Mouse (Mus musculus): ENCODE measurements around the gene Cdh15. TPM values are rescaled to one million over a fixed set of nuclear protein-coding genes. Genes with fewer than 3 reads are reported as not detected.

The Cdh15 gene
- polyA plus RNA-seq, 1 experiment from 2014 or later: 0.51 TPM

DNA sequence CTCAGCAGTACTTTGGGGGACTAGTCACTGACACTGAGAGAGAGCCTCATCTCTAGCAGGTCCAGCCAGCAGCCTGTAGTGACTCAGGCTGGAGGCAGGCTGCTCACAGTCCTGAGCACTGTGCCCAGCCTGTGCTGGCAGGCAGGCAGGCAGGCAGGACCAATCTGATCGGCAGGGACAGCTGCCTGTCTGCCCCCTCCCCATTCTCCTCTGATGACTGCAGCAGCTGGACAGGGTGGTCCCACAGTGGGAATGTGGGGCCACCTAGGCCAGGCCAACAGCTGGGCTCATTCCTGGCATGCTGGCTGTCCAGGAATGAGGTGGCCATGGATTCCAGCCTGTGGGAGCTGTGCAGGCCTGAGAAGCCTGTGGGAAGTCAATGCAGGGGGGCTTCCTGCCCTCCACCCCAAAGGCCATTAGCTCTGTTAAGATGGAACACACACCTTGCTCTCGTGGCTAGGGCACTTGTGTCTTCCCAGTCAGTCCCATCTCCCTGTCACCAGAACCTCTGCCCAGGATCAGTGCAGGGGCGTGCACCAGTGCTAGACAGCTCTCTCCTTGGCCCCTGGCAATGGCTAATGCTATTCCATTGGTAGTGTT lies 3.0 kb downstream of the Cdh15 start:
- 60% methylated on average over 3 of the region's 3 CpGs for WGBS
- no peak overlapping the region for H3K27ac ChIP-seq (ENCODE audit: low read depth)
- peaks cover 3% of the 10 kb centered on the region; the same call in 1 of the 2 replicates for H3K4me1 ChIP-seq (replicated peaks; ENCODE audit: control insufficient read depth, insufficient read depth, low read length)
- no peaks in the 10 kb centered on the region for H3K27me3 ChIP-seq (replicated peaks; ENCODE audit: control insufficient read depth, insufficient read depth, low read length)
- no peak overlapping the region for H3K9ac ChIP-seq (ENCODE audit: low read length)
- no peaks in the 10 kb centered on the region for H3K9me3 ChIP-seq (ENCODE audit: control insufficient read depth, low read length)
- ATAC-seq (replicated peaks; ENCODE audit: low FRiP score, low TSS enrichment, low read depth) (no peak), DNase-seq (ENCODE audit: low spot score) (no peak)
- no peak overlapping the region for H3K4me3 ChIP-seq (ENCODE audit: low read depth, low read length)
- no peak overlapping the region for H3K4me2 ChIP-seq (ENCODE audit: low read length)
- H3K36me3 ChIP-seq (ENCODE audit: control insufficient read depth, insufficient read depth, low read length): no peaks in the 10 kb centered on the region

DNA sequence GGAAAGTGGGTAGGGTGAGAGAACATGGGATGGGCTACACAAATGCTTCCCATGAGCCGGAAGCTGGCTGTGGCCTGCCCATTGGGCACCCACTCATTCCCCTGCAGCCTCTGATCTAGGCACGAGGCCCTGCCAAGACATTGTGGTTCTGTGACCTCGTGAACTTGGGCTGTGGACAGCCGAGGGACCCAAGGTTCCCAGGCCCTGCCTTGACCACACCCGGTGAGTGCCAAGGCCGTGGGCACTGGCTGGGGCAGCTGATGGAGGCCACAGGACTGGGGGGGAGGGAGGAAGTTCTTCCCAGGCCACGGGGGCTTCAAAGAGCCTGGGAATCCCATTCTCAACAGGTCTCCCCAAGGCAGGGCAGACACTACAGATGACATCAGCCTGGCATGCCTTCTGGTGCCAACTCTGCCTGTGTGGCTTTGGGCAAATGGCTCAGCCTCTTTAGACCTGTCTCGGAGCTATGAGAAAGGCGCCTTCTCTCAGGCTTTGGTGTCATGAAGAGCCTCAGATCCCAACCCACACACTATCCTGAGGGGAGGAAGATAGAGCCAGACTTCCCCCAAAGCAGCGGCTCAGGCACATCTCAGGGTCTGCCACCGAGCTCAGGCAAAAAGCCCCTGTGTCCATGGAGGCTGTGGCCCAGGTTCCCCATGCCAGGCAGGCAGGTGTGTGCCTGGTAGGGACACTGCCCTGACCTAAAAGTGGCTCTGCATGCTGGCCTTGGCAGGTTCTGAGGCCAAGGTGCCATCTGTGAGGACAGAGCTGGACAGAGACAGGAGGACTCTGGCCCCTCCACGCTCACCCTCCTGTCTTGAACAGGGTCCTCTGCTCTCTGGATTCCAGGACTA lies 4.2 kb downstream of the Cdh15 start:
- Histone ChIP-seq H3K36me3 (ENCODE audit: control insufficient read depth, insufficient read depth, low read length) (no peaks in the 10 kb centered on the region), H3K27ac (ENCODE audit: low read depth) (no peak overlapping the region), H3K27me3 (replicated peaks; ENCODE audit: control insufficient read depth, insufficient read depth, low read length) (no peaks in the 10 kb centered on the region), H3K9me3 (ENCODE audit: control insufficient read depth, low read length) (no peaks in the 10 kb centered on the region), H3K4me3 (ENCODE audit: low read depth, low read length) (no peak overlapping the region), H3K4me2 (ENCODE audit: low read length) (no peak overlapping the region), H3K4me1 (replicated peaks; ENCODE audit: control insufficient read depth, insufficient read depth, low read length) (peaks cover 3% of the 10 kb centered on the region; the same call in 1 of the 2 replicates), H3K9ac (ENCODE audit: low read length) (no peak overlapping the region)
- DNase-seq (ENCODE audit: low spot score) (no peak), ATAC-seq (replicated peaks; ENCODE audit: low FRiP score, low TSS enrichment, low read depth) (no peak)
- WGBS: 86% methylated on average over 12 of the region's 12 CpGs

DNA sequence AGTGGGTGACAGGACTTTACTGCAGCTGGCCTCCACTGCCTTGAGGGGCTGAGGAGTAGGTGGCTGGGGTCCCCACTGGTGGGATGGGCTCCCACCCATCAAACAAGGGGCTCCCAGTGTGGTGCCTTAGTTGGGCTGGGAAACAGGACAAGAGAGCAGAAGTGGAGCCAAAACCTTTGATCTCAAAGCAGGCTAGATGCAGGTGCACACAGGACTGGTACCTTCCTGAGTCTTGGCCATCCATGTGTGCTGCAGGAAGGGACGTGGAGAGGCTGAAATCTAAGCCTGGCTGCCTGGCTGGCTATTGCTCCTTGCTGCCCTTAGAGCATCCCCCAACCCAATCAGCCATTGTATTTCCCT lies 4.8 kb downstream of the Cdh15 start:
- H3K4me1 ChIP-seq (replicated peaks; ENCODE audit: control insufficient read depth, insufficient read depth, low read length): peaks cover 3% of the 10 kb centered on the region; the same call in 1 of the 2 replicates
- no peak overlapping the region for H3K9ac ChIP-seq (ENCODE audit: low read length)
- H3K9me3 ChIP-seq (ENCODE audit: control insufficient read depth, low read length): no peaks in the 10 kb centered on the region
- DNase-seq (ENCODE audit: low spot score) (no peak), ATAC-seq (replicated peaks; ENCODE audit: low FRiP score, low TSS enrichment, low read depth) (no peak)
- no peak overlapping the region for H3K4me3 ChIP-seq (ENCODE audit: low read depth, low read length)
- WGBS: 70% methylated on average over 1 of the region's 1 CpGs
- H3K4me2 ChIP-seq (ENCODE audit: low read length): no peak overlapping the region
- no peaks in the 10 kb centered on the region for H3K36me3 ChIP-seq (ENCODE audit: control insufficient read depth, insufficient read depth, low read length)
- no peaks in the 10 kb centered on the region for H3K27me3 ChIP-seq (replicated peaks; ENCODE audit: control insufficient read depth, insufficient read depth, low read length)
- no peak overlapping the region for H3K27ac ChIP-seq (ENCODE audit: low read depth)

DNA sequence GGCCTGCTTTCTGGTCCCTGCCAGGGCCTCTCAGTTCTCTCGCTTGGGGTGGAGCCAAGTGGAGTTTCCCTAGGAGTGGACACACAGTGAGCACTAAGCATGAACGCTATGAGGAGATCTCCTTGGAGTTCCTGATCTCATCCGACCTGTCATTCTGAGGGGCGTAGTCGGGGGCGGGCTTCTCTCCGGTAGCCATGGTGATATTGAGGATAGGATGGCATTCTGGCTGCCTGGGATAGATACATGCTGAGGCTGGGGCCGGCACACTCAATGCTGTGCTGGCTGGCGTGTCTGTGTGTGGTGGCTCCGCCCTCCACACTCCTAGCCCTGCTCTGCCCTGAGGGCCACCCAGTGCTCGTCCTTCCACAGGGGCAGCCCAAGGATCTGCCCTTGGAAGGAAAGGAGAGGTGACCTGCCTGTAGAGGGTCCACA lies 5.6 kb downstream of the Cdh15 start:
- DNase-seq (ENCODE audit: low spot score) (no peak), ATAC-seq (replicated peaks; ENCODE audit: low FRiP score, low TSS enrichment, low read depth) (peak; percentile 60)
- H3K36me3 ChIP-seq (ENCODE audit: control insufficient read depth, insufficient read depth, low read length): no peaks in the 10 kb centered on the region
- no peak overlapping the region for H3K4me3 ChIP-seq (ENCODE audit: low read depth, low read length)
- H3K9me3 ChIP-seq (ENCODE audit: control insufficient read depth, low read length): no peaks in the 10 kb centered on the region
- H3K27ac ChIP-seq (ENCODE audit: low read depth): no peak overlapping the region
- WGBS: 27% methylated on average over 11 of the region's 11 CpGs
- no peaks in the 10 kb centered on the region for H3K27me3 ChIP-seq (replicated peaks; ENCODE audit: control insufficient read depth, insufficient read depth, low read length)
- H3K9ac ChIP-seq (ENCODE audit: low read length): no peak overlapping the region
- peaks cover 3% of the 10 kb centered on the region; the same call in 1 of the 2 replicates for H3K4me1 ChIP-seq (replicated peaks; ENCODE audit: control insufficient read depth, insufficient read depth, low read length)
- H3K4me2 ChIP-seq (ENCODE audit: low read length): no peak overlapping the region

- Histone ChIP-seq H3K4me2 (ENCODE audit: low read length) (no peak overlapping the region), H3K27ac (ENCODE audit: low read depth) (no peak overlapping the region), H3K9me3 (ENCODE audit: control insufficient read depth, low read length) (no peaks in the 10 kb centered on the region), H3K4me1 (replicated peaks; ENCODE audit: control insufficient read depth, insufficient read depth, low read length) (peaks cover 3% of the 10 kb centered on the region; the same call in 1 of the 2 replicates), H3K4me3 (ENCODE audit: low read depth, low read length) (no peak overlapping the region), H3K9ac (ENCODE audit: low read length) (no peak overlapping the region), H3K36me3 (ENCODE audit: control insufficient read depth, insufficient read depth, low read length) (no peaks in the 10 kb centered on the region), H3K27me3 (replicated peaks; ENCODE audit: control insufficient read depth, insufficient read depth, low read length) (no peaks in the 10 kb centered on the region)
- DNase-seq (ENCODE audit: low spot score): no peak
- 57% methylated on average over 7 of the region's 7 CpGs for WGBS
- no peak for ATAC-seq (replicated peaks; ENCODE audit: low FRiP score, low TSS enrichment, low read depth)
Measured at GRCm38 (mm10) chr8:122854388-122854787, 6.6 kb downstream of the Cdh15 start.

DNA sequence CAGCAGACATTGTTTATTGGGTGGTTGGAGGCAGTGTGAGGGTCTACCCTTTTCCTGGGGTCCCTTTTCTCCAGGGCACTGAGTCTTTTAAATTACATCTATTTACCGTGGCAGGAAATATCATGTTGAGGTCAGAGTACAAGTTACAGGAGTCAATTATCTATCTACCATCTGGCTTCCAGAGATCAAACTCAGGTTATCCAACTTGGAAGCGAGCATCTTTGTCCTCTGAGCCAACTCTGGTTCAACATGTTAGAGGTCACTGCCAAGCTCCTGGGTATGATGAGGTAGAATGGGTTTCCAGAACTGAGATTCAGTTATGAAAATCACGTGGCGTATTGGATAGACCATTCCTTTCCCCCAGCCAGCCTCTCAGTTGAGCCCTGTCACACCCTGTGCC lies 7.4 kb downstream of the Cdh15 start:
- Histone ChIP-seq H3K27ac (ENCODE audit: low read depth) (no peak overlapping the region), H3K4me1 (replicated peaks; ENCODE audit: control insufficient read depth, insufficient read depth, low read length) (peaks cover 3% of the 10 kb centered on the region; the same call in 1 of the 2 replicates), H3K36me3 (ENCODE audit: control insufficient read depth, insufficient read depth, low read length) (no peaks in the 10 kb centered on the region), H3K4me3 (ENCODE audit: low read depth, low read length) (no peak overlapping the region), H3K4me2 (ENCODE audit: low read length) (no peak overlapping the region), H3K27me3 (replicated peaks; ENCODE audit: control insufficient read depth, insufficient read depth, low read length) (no peaks in the 10 kb centered on the region), H3K9ac (ENCODE audit: low read length) (no peak overlapping the region), H3K9me3 (ENCODE audit: control insufficient read depth, low read length) (no peaks in the 10 kb centered on the region)
- DNase-seq (ENCODE audit: low spot score) (no peak), ATAC-seq (replicated peaks; ENCODE audit: low FRiP score, low TSS enrichment, low read depth) (no peak)
- 86% methylated on average over 4 of the region's 4 CpGs for WGBS

GRCm38 (mm10) chr8:122856288-122856687 lies 8.5 kb downstream of the Cdh15 start:
- DNase-seq (ENCODE audit: low spot score) (no peak), ATAC-seq (replicated peaks; ENCODE audit: low FRiP score, low TSS enrichment, low read depth) (no peak)
- Histone ChIP-seq H3K36me3 (ENCODE audit: control insufficient read depth, insufficient read depth, low read length) (no peaks in the 10 kb centered on the region), H3K4me3 (ENCODE audit: low read depth, low read length) (no peak overlapping the region), H3K9me3 (ENCODE audit: control insufficient read depth, low read length) (no peaks in the 10 kb centered on the region), H3K27me3 (replicated peaks; ENCODE audit: control insufficient read depth, insufficient read depth, low read length) (no peaks in the 10 kb centered on the region), H3K4me1 (replicated peaks; ENCODE audit: control insufficient read depth, insufficient read depth, low read length) (peaks cover 3% of the 10 kb centered on the region; the same call in 1 of the 2 replicates), H3K9ac (ENCODE audit: low read length) (no peak overlapping the region), H3K4me2 (ENCODE audit: low read length) (no peak overlapping the region), H3K27ac (ENCODE audit: low read depth) (no peak overlapping the region)
- WGBS: 73% methylated on average over 8 of the region's 8 CpGs

DNA sequence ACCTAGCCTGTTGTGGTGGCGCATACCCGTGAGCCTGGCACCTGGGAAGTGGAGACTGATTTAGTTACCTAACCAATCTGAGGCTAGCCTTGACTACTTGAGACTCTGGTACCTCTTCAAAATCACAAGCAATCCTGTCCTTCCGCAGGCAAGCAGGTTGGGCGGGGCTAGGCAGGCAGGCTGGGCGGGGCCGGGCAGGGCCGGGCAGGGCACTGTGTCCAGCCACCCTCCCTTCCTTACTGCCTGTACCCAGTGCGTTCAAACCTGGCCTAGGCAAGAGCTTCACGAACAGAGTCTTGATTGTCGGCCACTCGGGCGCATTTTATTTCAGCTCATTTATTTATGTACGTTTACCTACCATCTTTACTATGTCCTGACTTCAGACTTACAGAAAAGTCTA lies 12.1 kb downstream of the Cdh15 start:
- Histone ChIP-seq H3K36me3 (ENCODE audit: control insufficient read depth, insufficient read depth, low read length) (no peaks in the 10 kb centered on the region), H3K27ac (ENCODE audit: low read depth) (no peak overlapping the region), H3K9ac (ENCODE audit: low read length) (no peak overlapping the region), H3K4me1 (replicated peaks; ENCODE audit: control insufficient read depth, insufficient read depth, low read length) (no peaks in the 10 kb centered on the region), H3K4me3 (ENCODE audit: low read depth, low read length) (no peak overlapping the region), H3K9me3 (ENCODE audit: control insufficient read depth, low read length) (peaks cover 7% of the 10 kb centered on the region; the same call in 1 of the 2 replicates), H3K4me2 (ENCODE audit: low read length) (no peak overlapping the region), H3K27me3 (replicated peaks; ENCODE audit: control insufficient read depth, insufficient read depth, low read length) (no peaks in the 10 kb centered on the region)
- ATAC-seq (replicated peaks; ENCODE audit: low FRiP score, low TSS enrichment, low read depth) (no peak), DNase-seq (ENCODE audit: low spot score) (no peak)
- WGBS: 55% methylated on average over 13 of the region's 13 CpGs

Data from intestine, embryonic 14.5 days (tissue).